Comparison of ENCODE assay signal across 10 mouse cellular contexts in genomic region chr1:153107866-153108265, GRCm38 (mm10).
DNase-seq lines count a peak whose midpoint lies in the region; ATAC-seq lines count a peak whose summit lies in the region.
"Had no signal": no experiment of that assay in that cellular context is flagged by ENCODE, and none has a peak within 500 bp of the region (broad histone marks: within the 10 kb centered on the region; RNA-seq: fewer than 3 reads in every experiment).

No protein-coding gene starts in this region.

- no peaks in the 10 kb centered on the region; the same call in 1 of the 2 replicates for H3K36me3 ChIP-seq in forebrain, embryonic 14.5 days (ENCODE audit: control insufficient read depth, insufficient read depth, low read length)
- H3K36me3 ChIP-seq in forebrain, embryonic 11.5 days (ENCODE audit: control insufficient read depth, insufficient read depth, low read length) = no peaks in the 10 kb centered on the region

- no peak overlapping the region for H3K4me3 ChIP-seq in forebrain, embryonic 14.5 days (ENCODE audit: low read depth, low read length)
- no peak overlapping the region for H3K4me3 ChIP-seq in forebrain, embryonic 11.5 days (ENCODE audit: low read depth, low read length)

- H3K27me3 ChIP-seq in forebrain, embryonic 14.5 days (replicated peaks; ENCODE audit: control insufficient read depth, insufficient read depth, low read length) = no peaks in the 10 kb centered on the region
- no peaks in the 10 kb centered on the region for H3K27me3 ChIP-seq in forebrain, embryonic 11.5 days (ENCODE audit: control insufficient read depth, insufficient read depth, low read length)

- 33% methylated on average over 7 of the region's 7 CpGs for WGBS in forebrain, embryonic 14.5 days
- 73% methylated on average over 7 of the region's 7 CpGs for WGBS in forebrain, embryonic 11.5 days

- no peaks in the 10 kb centered on the region for H3K9me3 ChIP-seq in forebrain, embryonic 14.5 days (replicated peaks; ENCODE audit: control insufficient read depth, low read length)
- no peaks in the 10 kb centered on the region for H3K9me3 ChIP-seq in forebrain, embryonic 11.5 days (ENCODE audit: control insufficient read depth, low read length)

- peak; percentile 70 for DNase-seq in forebrain, embryonic 14.5 days (ENCODE audit: low spot score)
- no peak for DNase-seq in forebrain, embryonic 11.5 days (ENCODE audit: low spot score)
- peak; percentile 15 for DNase-seq in thymus, postnatal 0 days (ENCODE audit: low spot score)
- no peak for DNase-seq in thymus, postnatal 10 days (ENCODE audit: low spot score in 2 of 2)
- DNase-seq in layer of hippocampus, adult 9-11 months = peak; percentile 66
- DNase-seq in telencephalon, adult 2 months (ENCODE audit: low read depth, low spot score) = peak; percentile 6
- DNase-seq in T-cell, adult 2 months (ENCODE audit: low spot score) = no peak
- DNase-seq: heart, postnatal 10 days; liver, postnatal 0 days had no signal

- ATAC-seq in forebrain, embryonic 14.5 days = peak; percentile 68
- no peak for ATAC-seq in forebrain, embryonic 11.5 days (replicated peaks; ENCODE audit: low FRiP score)
- no peak for ATAC-seq in megakaryocyte progenitor cell, adult 5-6 weeks (replicated peaks; ENCODE audit: poor library complexity)
- ATAC-seq: liver, postnatal 0 days had no signal

- no peak overlapping the region for H3K9ac ChIP-seq in forebrain, embryonic 14.5 days (ENCODE audit: low read length)
- H3K9ac ChIP-seq in forebrain, embryonic 11.5 days (ENCODE audit: low read length) = no peak overlapping the region
- H3K9ac ChIP-seq: liver, postnatal 0 days had no signal

- H3K4me2 ChIP-seq in forebrain, embryonic 14.5 days (ENCODE audit: low read length) = no peak overlapping the region
- H3K4me2 ChIP-seq in forebrain, embryonic 11.5 days (ENCODE audit: low read depth, low read length, severe bottlenecking) = no peak overlapping the region

- H3K27ac ChIP-seq in forebrain, embryonic 14.5 days (ENCODE audit: low read depth, low read length) = peak overlapping the region; percentile 14; the same call in 1 of the 2 replicates
- H3K27ac ChIP-seq in forebrain, embryonic 11.5 days (ENCODE audit: low read depth, low read length) = no peak overlapping the region

- H3K4me1 ChIP-seq in forebrain, embryonic 14.5 days (ENCODE audit: control insufficient read depth, insufficient read depth, low read length) = peaks cover 7% of the 10 kb centered on the region; the same call in 1 of the 2 replicates
- H3K4me1 ChIP-seq in forebrain, embryonic 11.5 days (replicated peaks; ENCODE audit: control insufficient read depth, insufficient read depth, low read length) = no peaks in the 10 kb centered on the region

Comparison
In these comparisons a context has a peak if more than half of its experiments do, and no peak if none do; other contexts are left out.
1. DNase-seq: peak in forebrain, embryonic 14.5 days (single experiment), thymus, postnatal 0 days (single experiment), layer of hippocampus, adult 9-11 months (single experiment) and telencephalon, adult 2 months (single experiment); none in forebrain, embryonic 11.5 days (single experiment), thymus, postnatal 10 days (0 of 2) and T-cell, adult 2 months (single experiment).